Mouse (Mus musculus): ENCODE measurements at regions not wholly inside any gene's neighbourhood (a gene's known extent, or its start where the extent isn't known, plus 50 kb on each side); places are given as distances from the start of the nearest gene placed in this dataset.
"Not testable (repeated sequence)": the region's sequence is repeated elsewhere in the genome, so short reads cannot be mapped to it uniquely, and the experiment has no call there.

DNA sequence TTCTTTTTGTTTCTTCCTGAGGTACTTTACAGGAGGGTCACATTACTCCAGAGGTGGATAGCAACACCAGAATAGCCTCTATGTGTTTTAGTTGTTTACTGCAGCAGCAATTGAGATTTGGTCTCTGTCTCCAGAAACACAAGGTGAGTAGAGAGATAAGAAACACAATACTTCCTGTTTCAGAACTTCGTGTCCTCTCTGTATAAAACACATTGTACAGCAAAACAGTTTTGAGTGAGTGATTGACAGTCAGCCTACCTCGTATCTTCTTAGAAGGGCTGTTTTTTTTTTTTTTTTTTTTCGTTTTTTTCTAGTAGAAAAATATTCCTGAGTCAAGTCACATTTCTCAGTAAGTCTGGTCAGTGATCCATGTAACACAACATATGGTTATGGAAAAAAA is 89.6 kb upstream of the Steap1 start:
- no peak overlapping the region for H3K27ac ChIP-seq (ENCODE audit: low read length)
- H3K9ac ChIP-seq (replicated peaks; ENCODE audit: low read depth, low read length): no peak overlapping the region
- no peaks in the 10 kb centered on the region for H3K4me1 ChIP-seq (replicated peaks; ENCODE audit: control insufficient read depth, insufficient read depth, low read length)
- WGBS: 69% methylated on average over 3 of the region's 3 CpGs
- H3K9me3 ChIP-seq (ENCODE audit: control insufficient read depth, low read length): no peaks in the 10 kb centered on the region
- ATAC-seq: no peak
- H3K27me3 ChIP-seq (replicated peaks; ENCODE audit: control insufficient read depth, insufficient read depth, low read length): no peaks in the 10 kb centered on the region
- H3K4me3 ChIP-seq (replicated peaks; ENCODE audit: low read length): no peak overlapping the region
- H3K4me2 ChIP-seq (ENCODE audit: low read length): no peak overlapping the region
- no peaks in the 10 kb centered on the region for H3K36me3 ChIP-seq (ENCODE audit: control insufficient read depth, insufficient read depth)

DNA sequence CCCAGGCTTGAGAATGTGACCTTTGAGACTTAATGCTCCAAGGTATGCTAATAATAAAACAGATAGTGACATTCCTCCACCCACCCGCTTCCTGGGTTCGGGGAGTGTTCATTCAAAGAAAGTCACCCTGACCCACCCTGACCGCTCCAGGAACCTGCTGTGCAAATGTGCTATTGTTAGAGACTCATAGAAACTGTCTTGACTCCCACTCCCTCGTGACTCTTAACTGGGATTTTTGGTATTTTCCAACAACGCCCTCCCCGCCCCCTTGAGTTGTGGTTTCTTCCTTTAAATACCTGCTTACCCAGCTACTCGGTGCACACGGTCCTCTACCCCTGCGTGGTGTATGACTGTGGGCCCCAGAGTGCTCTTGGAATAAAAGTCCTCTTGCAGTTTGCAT is 73.5 kb upstream of the Steap1 start:
- not testable (repeated sequence) for H3K36me3 ChIP-seq (ENCODE audit: control insufficient read depth, insufficient read depth); H3K27me3 ChIP-seq (replicated peaks; ENCODE audit: control insufficient read depth, insufficient read depth, low read length); H3K4me2 ChIP-seq (ENCODE audit: low read length); H3K9me3 ChIP-seq (ENCODE audit: control insufficient read depth, low read length); H3K4me3 ChIP-seq (replicated peaks; ENCODE audit: low read length); ATAC-seq; H3K27ac ChIP-seq (ENCODE audit: low read length); H3K9ac ChIP-seq (replicated peaks; ENCODE audit: low read depth, low read length); H3K4me1 ChIP-seq (replicated peaks; ENCODE audit: control insufficient read depth, insufficient read depth, low read length)
- WGBS: 92% methylated on average over 9 of the region's 9 CpGs

Measured in forebrain, embryonic 16.5 days (tissue).